Mouse (Mus musculus) kidney, embryonic 16.5 days (tissue): Measurements from ENCODE around the gene Arfgef2. TPM values are rescaled to one million over a fixed set of nuclear protein-coding genes. Genes with fewer than 3 reads are reported as not detected.

ENCODE experiments used
- ATAC-seq: fragments of 200-750 bp; cut with Nextera tagmentation; 2 replicates; pipeline ENCODE4 v1.8.0; 2017; ENCODE audit warnings: moderate TSS enrichment; ENCODE audit not compliant: low FRiP score, low TSS enrichment
- H3K27ac ChIP-seq: fragments of 300-500 bp; sonication (generic); 2 replicates; pipeline ENCODE4 v1.5.1; 2014; ENCODE audit warnings: low read length
- H3K27me3 ChIP-seq: fragments of 300-500 bp; sonication (generic); 2 replicates; pipeline ENCODE4 v1.6.1; 2014; ENCODE audit warnings: low read length, control low read depth, mixed read lengths; ENCODE audit not compliant: insufficient read depth
- H3K36me3 ChIP-seq: fragments of 300-500 bp; sonication (generic); 2 replicates; pipeline ENCODE4 v1.6.1; 2014; ENCODE audit warnings: low read length, control low read depth, mixed read lengths; ENCODE audit not compliant: insufficient read depth
- H3K4me1 ChIP-seq: fragments of 300-500 bp; sonication (generic); 2 replicates; pipeline ENCODE4 v1.6.1; 2014; ENCODE audit warnings: low read length, control low read depth, mixed read lengths; ENCODE audit not compliant: insufficient read depth
- H3K4me2 ChIP-seq: fragments of 300-500 bp; sonication (generic); replicated peaks from 2 replicates; pipeline ENCODE4 v1.6.1; 2014; ENCODE audit warnings: low read depth, low read length
- H3K4me3 ChIP-seq: fragments of 300-500 bp; sonication (generic); 2 replicates; pipeline ENCODE4 v1.5.1; 2014; ENCODE audit warnings: mild to moderate bottlenecking, low read length
- H3K9ac ChIP-seq: fragments of 300-500 bp; sonication (generic); replicated peaks from 2 replicates; pipeline ENCODE4 v1.6.1; 2014; ENCODE audit warnings: low read length
- H3K9me3 ChIP-seq: fragments of 300-500 bp; sonication (generic); 2 replicates; pipeline ENCODE4 v1.6.1; 2016; ENCODE audit warnings: low read length, control low read depth
- WGBS: fragments of 180-500 bp; shearing (Covaris S2); extraction: QIAGEN DNeasy Blood & Tissue Kit; methylation state at CpG from one replicate; pipeline ENCODE4 v1.1.7; 2014; 5-methylcytosine and 5-hydroxymethylcytosine counted together
- polyA plus RNA-seq: library from polyadenylated mRNA; unstranded; fragments of >200 nt; fragmentation: Nextera tagmentation; extraction: Ambion mirVana; gene quantifications from 2 replicates; pipeline ENCODE4 v1.2.1, GENCODE M21; 2015

Gene Arfgef2
- polyA plus RNA-seq, 1 experiment from 2014 or later: 4.6 TPM

- no peak for ATAC-seq
- 66% methylated on average over 10 of the region's 10 CpGs for WGBS
- no peak overlapping the region for H3K4me2 ChIP-seq
Measured at GRCm38 (mm10) chr2:166822119-166822826, 16.9 kb downstream of the Arfgef2 start.

GRCm38 (mm10) chr2:166822901-166823300 is 17.5 kb downstream of the Arfgef2 start:
- Histone ChIP-seq H3K9me3 (no peaks in the 10 kb centered on the region), H3K4me3 (no peak overlapping the region), H3K36me3 (no peaks in the 10 kb centered on the region), H3K4me2 (no peak overlapping the region), H3K27me3 (no peaks in the 10 kb centered on the region), H3K9ac (no peak overlapping the region), H3K4me1 (peaks cover 15% of the 10 kb centered on the region; the same call in 1 of the 2 replicates), H3K27ac (no peak overlapping the region)
- no peak for ATAC-seq
- WGBS: 75% methylated on average over 2 of the region's 2 CpGs

More at GRCm38 (mm10) chr2:166822119-166822826, 16.9 kb downstream of the Arfgef2 start:
- H3K9ac ChIP-seq: no peak overlapping the region
- peaks cover 15% of the 10 kb centered on the region; the same call in 1 of the 2 replicates for H3K4me1 ChIP-seq
- peaks cover 3% of the 10 kb centered on the region; the same call in 1 of the 2 replicates for H3K36me3 ChIP-seq
- no peak overlapping the region for H3K27ac ChIP-seq
- no peak overlapping the region for H3K4me3 ChIP-seq
- H3K27me3 ChIP-seq: no peaks in the 10 kb centered on the region
- H3K9me3 ChIP-seq: no peaks in the 10 kb centered on the region

DNA sequence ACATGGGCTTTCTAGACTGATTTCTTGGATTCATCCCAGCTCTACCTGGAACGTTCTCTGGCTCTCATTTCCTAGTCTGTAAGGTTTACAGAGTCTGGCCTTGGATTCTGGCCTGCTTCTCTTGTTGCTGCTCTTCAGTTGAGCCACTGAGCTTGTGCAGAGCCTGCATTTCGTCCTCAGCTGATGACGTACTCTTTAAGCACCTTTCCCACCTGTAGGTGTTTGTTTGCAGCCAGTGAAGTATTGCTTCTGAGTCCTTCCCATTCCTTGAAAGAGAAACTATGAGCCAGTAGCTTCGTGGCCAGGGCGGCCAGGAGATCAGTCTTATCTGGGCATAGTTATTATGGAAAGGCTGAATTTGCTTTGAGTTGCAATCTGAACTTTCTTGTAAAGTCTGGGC is 19.0 kb downstream of the Arfgef2 start:
- no peaks in the 10 kb centered on the region for H3K9me3 ChIP-seq
- no peaks in the 10 kb centered on the region for H3K36me3 ChIP-seq
- H3K27ac ChIP-seq: no peak overlapping the region
- H3K27me3 ChIP-seq: no peaks in the 10 kb centered on the region
- 89% methylated on average over 5 of the region's 5 CpGs for WGBS
- no peak overlapping the region for H3K9ac ChIP-seq
- H3K4me3 ChIP-seq: no peak overlapping the region
- peaks cover 15% of the 10 kb centered on the region; the same call in 1 of the 2 replicates for H3K4me1 ChIP-seq
- ATAC-seq: no peak
- H3K4me2 ChIP-seq: no peak overlapping the region

GRCm38 (mm10) chr2:166824998-166825397 is 19.6 kb downstream of the Arfgef2 start:
- no peak overlapping the region for H3K4me2 ChIP-seq
- no peak for ATAC-seq
- 79% methylated on average over 5 of the region's 5 CpGs for WGBS
- no peaks in the 10 kb centered on the region for H3K27me3 ChIP-seq
- peaks cover 15% of the 10 kb centered on the region; the same call in 1 of the 2 replicates for H3K4me1 ChIP-seq
- H3K4me3 ChIP-seq: no peak overlapping the region
- H3K27ac ChIP-seq: no peak overlapping the region
- H3K9me3 ChIP-seq: no peaks in the 10 kb centered on the region
- no peaks in the 10 kb centered on the region for H3K36me3 ChIP-seq
- no peak overlapping the region for H3K9ac ChIP-seq

- WGBS: 90% methylated on average over 8 of the region's 8 CpGs
- no peaks in the 10 kb centered on the region for H3K9me3 ChIP-seq
- H3K27me3 ChIP-seq: no peaks in the 10 kb centered on the region
- no peak overlapping the region for H3K27ac ChIP-seq
- no peaks in the 10 kb centered on the region for H3K4me1 ChIP-seq
- no peak overlapping the region for H3K4me2 ChIP-seq
- H3K36me3 ChIP-seq: no peaks in the 10 kb centered on the region
- ATAC-seq: no peak
- H3K4me3 ChIP-seq: no peak overlapping the region
- no peak overlapping the region for H3K9ac ChIP-seq
Measured at GRCm38 (mm10) chr2:166826491-166827224, 21.3 kb downstream of the Arfgef2 start.

- WGBS: 90% methylated on average over 12 of the region's 12 CpGs
- ATAC-seq: no peak
Measured at GRCm38 (mm10) chr2:166828306-166828705, 22.9 kb downstream of the Arfgef2 start.

GRCm38 (mm10) chr2:166830350-166830749 is 25.0 kb downstream of the Arfgef2 start:
- no peak overlapping the region for H3K9ac ChIP-seq
- no peaks in the 10 kb centered on the region for H3K36me3 ChIP-seq
- H3K9me3 ChIP-seq: no peaks in the 10 kb centered on the region
- H3K27ac ChIP-seq: 0 out of 2 replicates have a peak overlapping the region, but pooled peaks have one; percentile 10
- H3K27me3 ChIP-seq: no peaks in the 10 kb centered on the region
- ATAC-seq: no peak
- WGBS: 68% methylated on average over 5 of the region's 5 CpGs
- no peak overlapping the region for H3K4me3 ChIP-seq
- H3K4me1 ChIP-seq: no peaks in the 10 kb centered on the region
- H3K4me2 ChIP-seq: no peak overlapping the region

More at GRCm38 (mm10) chr2:166828306-166828705, 22.9 kb downstream of the Arfgef2 start:
- Histone ChIP-seq H3K9ac (no peak overlapping the region), H3K9me3 (no peaks in the 10 kb centered on the region), H3K4me2 (no peak overlapping the region), H3K4me3 (no peak overlapping the region), H3K36me3 (no peaks in the 10 kb centered on the region), H3K4me1 (no peaks in the 10 kb centered on the region), H3K27me3 (no peaks in the 10 kb centered on the region), H3K27ac (no peak overlapping the region)

GRCm38 (mm10) chr2:166834091-166834490 is 28.7 kb downstream of the Arfgef2 start:
- WGBS: 91% methylated on average over 2 of the region's 2 CpGs
- Histone ChIP-seq H3K36me3 (peaks cover 6% of the 10 kb centered on the region; the same call in 1 of the 2 replicates), H3K4me1 (no peaks in the 10 kb centered on the region), H3K4me2 (no peak overlapping the region), H3K4me3 (no peak overlapping the region), H3K9ac (no peak overlapping the region), H3K27me3 (no peaks in the 10 kb centered on the region), H3K27ac (no peak overlapping the region), H3K9me3 (no peaks in the 10 kb centered on the region)
- no peak for ATAC-seq

DNA sequence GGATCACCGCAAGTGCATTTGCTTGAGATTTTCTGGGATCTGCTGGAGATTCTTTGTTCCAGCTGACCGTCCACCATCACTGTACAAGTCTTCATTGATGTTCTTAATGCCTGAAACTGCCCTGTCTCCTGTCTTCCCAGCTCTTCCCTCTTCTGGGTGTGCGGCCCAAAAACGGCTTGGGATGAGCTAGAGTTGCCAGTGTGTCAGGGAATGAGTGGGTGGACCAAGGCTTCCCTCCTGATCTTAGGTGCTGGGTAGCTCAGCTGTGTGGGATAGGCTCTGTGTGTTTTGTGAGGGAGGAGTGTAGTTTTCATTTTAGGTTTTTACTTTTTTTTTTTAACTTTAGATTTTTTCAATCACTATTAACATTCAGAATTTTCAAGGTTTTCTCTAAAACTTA is 29.4 kb downstream of the Arfgef2 start:
- Histone ChIP-seq H3K27me3 (no peaks in the 10 kb centered on the region), H3K9me3 (no peaks in the 10 kb centered on the region), H3K4me2 (no peak overlapping the region), H3K9ac (no peak overlapping the region), H3K27ac (no peak overlapping the region), H3K36me3 (peaks cover 6% of the 10 kb centered on the region; the same call in 1 of the 2 replicates), H3K4me3 (no peak overlapping the region), H3K4me1 (no peaks in the 10 kb centered on the region)
- ATAC-seq: no peak
- WGBS: 92% methylated on average over 4 of the region's 4 CpGs

- H3K9me3 ChIP-seq: no peaks in the 10 kb centered on the region
- H3K27me3 ChIP-seq: no peaks in the 10 kb centered on the region
- no peak overlapping the region for H3K27ac ChIP-seq
- 76% methylated on average over 5 of the region's 5 CpGs for WGBS
- no peak overlapping the region for H3K4me3 ChIP-seq
- H3K36me3 ChIP-seq: peaks cover 6% of the 10 kb centered on the region; the same call in 1 of the 2 replicates
- no peaks in the 10 kb centered on the region for H3K4me1 ChIP-seq
- H3K4me2 ChIP-seq: no peak overlapping the region
- no peak overlapping the region for H3K9ac ChIP-seq
- ATAC-seq: no peak
Measured at GRCm38 (mm10) chr2:166835581-166835980, 30.2 kb downstream of the Arfgef2 start.
